Mouse (Mus musculus) kidney, adult 2 months (tissue): ENCODE measurements around the gene Clcn5.

Experiments
- CTCF ChIP-seq: fragments of 200-500 bp; conservative IDR thresholded peaks from 2 replicates; pipeline ENCODE4 v1.5.1; 2011; ENCODE audit warnings: low read depth, mild to moderate bottlenecking, control low read depth, low read length, moderate library complexity, mixed read lengths; ENCODE audit not compliant: insufficient read depth, insufficient read length
- POLR2A ChIP-seq: fragments of 200-500 bp; IDR thresholded peaks from one replicate; pipeline ENCODE4 v1.6.1; 2011; ENCODE audit warnings: low read depth, low read length, control low read depth

DNA sequence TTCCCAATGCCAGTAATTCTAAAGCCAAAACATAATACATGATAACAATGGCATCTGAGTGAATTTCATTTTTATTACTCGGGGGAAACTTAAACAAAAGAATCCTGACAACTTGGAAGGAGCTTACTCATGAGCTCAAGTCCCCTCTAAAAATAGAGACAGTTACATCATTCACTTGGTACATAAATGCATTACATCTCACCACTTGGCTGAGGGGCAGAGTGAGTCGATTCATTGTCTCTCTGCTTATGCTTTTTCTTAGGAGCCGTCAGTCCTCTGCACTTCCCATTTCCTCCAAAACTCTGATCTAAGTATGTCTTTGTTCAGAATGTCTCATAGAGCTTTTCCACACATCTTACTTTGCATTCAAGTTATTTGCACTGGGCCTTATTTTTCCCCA is 63.1 kb downstream of the Clcn5 start:
- TF ChIP-seq POLR2A, result no peak
- TF ChIP-seq CTCF, result no peak
